Mouse (Mus musculus) heart, embryonic 13.5 days (tissue): ENCODE data around the gene Trio. TPM values are rescaled to one million over a fixed set of nuclear protein-coding genes. Genes with fewer than 3 reads are reported as not detected.

Source experiments
- ATAC-seq: fragments of 200-750 bp; cut with Nextera tagmentation; 2 replicates; pipeline ENCODE4 v1.8.0; 2017; ENCODE audit warnings: moderate TSS enrichment; ENCODE audit not compliant: insufficient number of reproducible peaks, low FRiP score, low TSS enrichment; ENCODE audit errors: extremely low read depth
- H3K27ac ChIP-seq: fragments of 300-500 bp; sonication (generic); replicated peaks from 2 replicates; pipeline ENCODE4 v1.5.1; 2015; ENCODE audit warnings: moderate library complexity, mild to moderate bottlenecking, inconsistent platforms
- H3K27me3 ChIP-seq: fragments of 300-500 bp; sonication (generic); replicated peaks from 2 replicates; pipeline ENCODE4 v1.6.1; 2015; ENCODE audit warnings: mild to moderate bottlenecking, inconsistent platforms
- H3K36me3 ChIP-seq: fragments of 300-500 bp; sonication (generic); 2 replicates; pipeline ENCODE4 v1.6.1; 2015; ENCODE audit warnings: mild to moderate bottlenecking, inconsistent platforms
- H3K4me1 ChIP-seq: fragments of 300-500 bp; sonication (generic); 2 replicates; pipeline ENCODE4 v1.6.1; 2015; ENCODE audit warnings: inconsistent platforms
- H3K4me2 ChIP-seq: fragments of 300-500 bp; sonication (generic); 2 replicates; pipeline ENCODE4 v1.6.1; 2015; ENCODE audit warnings: inconsistent platforms, mild to moderate bottlenecking, moderate library complexity
- H3K4me3 ChIP-seq: fragments of 300-500 bp; sonication (generic); 2 replicates; pipeline ENCODE4 v1.5.1; 2015; ENCODE audit warnings: moderate library complexity, mild to moderate bottlenecking, inconsistent platforms
- H3K9ac ChIP-seq: fragments of 300-500 bp; sonication (generic); 2 replicates; pipeline ENCODE4 v1.6.1; 2015; ENCODE audit warnings: inconsistent platforms, mild to moderate bottlenecking, moderate library complexity
- H3K9me3 ChIP-seq: fragments of 300-500 bp; sonication (generic); 2 replicates; pipeline ENCODE4 v1.6.1; 2016; ENCODE audit warnings: inconsistent platforms
- WGBS: fragments of 180-500 bp; shearing (Covaris S2); methylation state at CpG from one replicate; pipeline ENCODE4 v1.1.7; 2015; ENCODE audit warnings: mixed read lengths; 5-methylcytosine and 5-hydroxymethylcytosine counted together
- polyA plus RNA-seq: library from polyadenylated mRNA; unstranded; fragments of >200 nt; fragmentation: Nextera tagmentation; extraction: Ambion mirVana; gene quantifications from 2 replicates; pipeline ENCODE4 v1.2.1, GENCODE M21; 2015

The Trio gene
- polyA plus RNA-seq, 1 experiment from 2014 or later, result 17.5 TPM

DNA sequence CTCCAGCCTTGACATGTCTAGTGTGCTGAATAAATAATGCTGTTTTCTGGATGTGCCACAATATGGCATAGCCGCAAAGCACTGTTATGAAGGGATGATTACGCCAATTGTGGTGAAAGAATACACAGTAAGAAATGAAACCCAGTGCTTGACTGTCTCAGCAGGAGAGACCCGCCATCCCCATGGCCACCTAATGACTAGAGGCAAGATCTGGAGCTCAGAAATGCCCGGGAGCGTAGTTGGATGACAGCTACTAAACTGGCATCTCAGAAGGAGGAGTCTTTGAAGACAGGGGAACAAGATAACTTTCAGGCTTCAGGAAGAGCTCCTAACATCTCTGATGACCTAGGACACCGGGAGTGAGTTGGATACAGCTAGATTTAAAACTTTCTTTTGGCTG lies 12.0 kb upstream of the Trio start:
- Histone ChIP-seq H3K36me3 (no peaks in the 10 kb centered on the region), H3K4me3 (no peak overlapping the region), H3K4me2 (no peak overlapping the region), H3K9me3 (no peaks in the 10 kb centered on the region), H3K9ac (no peak overlapping the region), H3K27ac (no peak overlapping the region), H3K4me1 (no peaks in the 10 kb centered on the region), H3K27me3 (peaks cover 26% of the 10 kb centered on the region)
- no peak for ATAC-seq
- 81% methylated on average over 6 of the region's 6 CpGs for WGBS

DNA sequence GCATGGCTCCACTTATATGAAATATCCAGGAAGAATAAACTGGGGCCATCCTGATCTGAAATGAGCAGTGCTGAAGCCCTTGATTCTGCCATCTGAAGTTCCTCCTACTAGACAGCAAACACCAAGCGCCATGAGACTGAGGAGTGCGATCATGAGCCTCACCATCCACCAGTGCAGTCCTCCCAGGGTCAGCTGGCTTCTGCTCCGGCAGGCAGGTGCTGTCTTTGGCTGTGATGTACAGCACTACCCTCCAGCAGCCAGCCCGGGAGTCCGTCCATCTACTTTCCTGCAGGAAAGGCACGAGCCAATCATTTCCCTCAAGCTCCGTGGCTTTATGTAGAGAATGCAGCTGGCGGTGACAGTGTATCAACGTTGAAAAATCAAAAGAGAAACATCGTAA lies 10.0 kb upstream of the Trio start:
- Histone ChIP-seq H3K36me3 (no peaks in the 10 kb centered on the region), H3K4me1 (no peaks in the 10 kb centered on the region), H3K4me2 (no peak overlapping the region), H3K27ac (no peak overlapping the region), H3K4me3 (no peak overlapping the region), H3K9ac (no peak overlapping the region), H3K27me3 (peaks cover 11% of the 10 kb centered on the region), H3K9me3 (no peaks in the 10 kb centered on the region)
- ATAC-seq, result no peak
- WGBS, result 73% methylated on average over 10 of the region's 10 CpGs

DNA sequence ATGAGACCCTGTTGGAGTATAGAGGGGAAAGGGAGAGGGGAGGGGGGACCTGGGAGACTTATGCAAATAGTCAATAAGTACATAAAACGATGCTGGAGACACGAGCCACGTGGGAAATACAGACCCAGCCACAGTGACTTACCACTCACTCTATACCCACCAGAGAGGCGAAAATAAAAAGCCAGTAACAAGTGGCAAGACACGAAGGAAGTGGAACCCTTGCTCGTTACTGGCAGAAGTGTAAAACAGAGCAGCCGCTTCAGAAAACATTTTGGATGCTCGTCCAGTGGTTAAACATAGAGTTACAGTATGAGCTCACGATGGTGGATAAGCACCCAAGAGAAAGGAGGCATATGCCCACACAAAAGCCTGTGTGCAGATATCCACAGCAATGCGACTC lies 9.0 kb upstream of the Trio start:
- Histone ChIP-seq H3K9me3 (no peaks in the 10 kb centered on the region), H3K36me3 (no peaks in the 10 kb centered on the region), H3K9ac (no peak overlapping the region), H3K27ac (no peak overlapping the region), H3K4me1 (no peaks in the 10 kb centered on the region), H3K4me2 (no peak overlapping the region), H3K27me3 (peaks cover 4% of the 10 kb centered on the region; the same call in 1 of the 2 replicates), H3K4me3 (no peak overlapping the region)
- 73% methylated on average over 10 of the region's 10 CpGs for WGBS
- ATAC-seq, result no peak

GRCm38 (mm10) chr15:28029371-28029770 lies 3.7 kb upstream of the Trio start:
- no peaks in the 10 kb centered on the region for H3K36me3 ChIP-seq
- WGBS, result 76% methylated on average over 7 of the region's 7 CpGs
- H3K9me3 ChIP-seq, result no peaks in the 10 kb centered on the region
- ATAC-seq, result no peak
- no peak overlapping the region for H3K4me2 ChIP-seq
- H3K9ac ChIP-seq, result no peak overlapping the region
- no peak overlapping the region for H3K27ac ChIP-seq
- no peak overlapping the region for H3K4me3 ChIP-seq
- H3K27me3 ChIP-seq, result no peaks in the 10 kb centered on the region
- peaks cover 6% of the 10 kb centered on the region for H3K4me1 ChIP-seq

GRCm38 (mm10) chr15:28028542-28028941 lies 2.9 kb upstream of the Trio start:
- H3K9ac ChIP-seq, result no peak overlapping the region
- no peak overlapping the region for H3K27ac ChIP-seq
- H3K4me3 ChIP-seq, result no peak overlapping the region
- peaks cover 11% of the 10 kb centered on the region for H3K4me1 ChIP-seq
- H3K9me3 ChIP-seq, result no peaks in the 10 kb centered on the region
- WGBS, result 85% methylated on average over 6 of the region's 6 CpGs
- no peak overlapping the region for H3K4me2 ChIP-seq
- no peaks in the 10 kb centered on the region for H3K36me3 ChIP-seq
- no peaks in the 10 kb centered on the region for H3K27me3 ChIP-seq
- ATAC-seq, result no peak

GRCm38 (mm10) chr15:28026167-28026481 lies 476 bp upstream of the Trio start:
- H3K27ac ChIP-seq, result peak overlapping the region; percentile 45; the same call in 1 of the 2 replicates
- H3K27me3 ChIP-seq, result no peaks in the 10 kb centered on the region
- 1% methylated on average over 18 of the region's 18 CpGs for WGBS
- no peak for ATAC-seq
- peak overlapping the region; percentile 98 for H3K4me3 ChIP-seq
- H3K9ac ChIP-seq, result peak overlapping the region; percentile 74
- no peaks in the 10 kb centered on the region for H3K9me3 ChIP-seq
- H3K4me1 ChIP-seq, result peaks cover 35% of the 10 kb centered on the region
- peak overlapping the region; percentile 82 for H3K4me2 ChIP-seq
- no peaks in the 10 kb centered on the region for H3K36me3 ChIP-seq

- Histone ChIP-seq H3K27me3 (no peaks in the 10 kb centered on the region), H3K4me1 (peaks cover 46% of the 10 kb centered on the region), H3K4me3 (peak overlapping the region; percentile 98), H3K9ac (peak overlapping the region; percentile 99), H3K4me2 (peak overlapping the region; percentile 82), H3K27ac (peak overlapping the region; percentile 99), H3K9me3 (no peaks in the 10 kb centered on the region), H3K36me3 (no peaks in the 10 kb centered on the region)
- WGBS, result under 1% methylated on average over 54 of the region's 54 CpGs
- no peak for ATAC-seq
These were observed 696 bp downstream of the Trio start for GRCm38 (mm10) chr15:28024965-28025338.

DNA sequence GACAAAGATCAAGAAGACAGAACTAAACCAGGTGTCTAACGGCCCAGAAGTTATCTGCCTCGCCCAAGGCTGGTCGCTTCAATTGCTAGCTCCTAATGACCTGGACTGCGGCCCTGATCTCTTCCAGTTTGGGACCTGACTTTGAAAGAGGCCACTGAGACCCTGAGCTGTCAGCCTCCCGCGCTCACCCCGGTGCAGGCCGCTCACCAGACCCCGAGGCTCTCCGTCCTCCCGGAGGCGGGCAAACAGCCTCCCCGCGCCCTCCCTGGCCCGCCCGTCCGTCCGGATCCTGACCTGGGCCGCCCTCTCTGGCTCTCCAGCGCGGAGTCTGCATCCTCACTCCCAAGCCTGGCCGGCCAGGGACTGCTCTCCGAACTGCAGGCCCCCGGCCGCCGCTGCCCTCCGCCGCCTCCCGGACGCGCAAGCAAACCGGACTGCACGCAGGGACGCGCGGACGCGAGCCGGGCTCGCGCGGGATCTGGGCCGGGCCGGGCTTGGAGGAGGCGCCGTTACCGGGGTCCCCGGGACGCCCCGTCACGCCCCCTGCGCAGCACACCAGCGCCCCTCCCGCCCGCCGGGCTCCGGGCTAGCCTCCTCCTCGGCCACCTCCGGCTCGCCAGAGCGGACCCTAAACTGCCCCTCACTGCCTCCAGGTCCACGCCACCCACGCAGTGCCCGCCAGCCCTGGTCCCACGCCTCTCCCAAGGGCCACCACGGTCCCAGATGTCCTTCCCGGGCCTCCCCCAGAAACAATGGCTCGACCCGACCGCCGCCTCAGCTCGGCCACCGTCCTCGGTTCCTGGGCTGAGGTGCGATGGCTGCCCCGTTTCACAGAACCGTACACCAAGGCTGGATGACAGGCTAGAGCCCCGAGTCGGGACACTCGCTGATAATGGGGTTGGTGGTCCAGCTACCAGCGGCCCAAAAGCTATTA lies 1.4 kb downstream of the Trio start:
- H3K36me3 ChIP-seq, result no peaks in the 10 kb centered on the region
- H3K9me3 ChIP-seq, result no peaks in the 10 kb centered on the region
- peaks cover 52% of the 10 kb centered on the region for H3K4me1 ChIP-seq
- peak overlapping the region; percentile 99 for H3K27ac ChIP-seq
- peak overlapping the region; percentile 98 for H3K4me3 ChIP-seq
- ATAC-seq, result 0 out of 2 replicates have a peak, but pooled peaks have one; percentile 21
- peak overlapping the region; percentile 99 for H3K9ac ChIP-seq
- no peaks in the 10 kb centered on the region for H3K27me3 ChIP-seq
- peak overlapping the region; percentile 82 for H3K4me2 ChIP-seq
- whole genome bisulfite sequencing, result under 1% methylated on average over 71 of the region's 81 CpGs

DNA sequence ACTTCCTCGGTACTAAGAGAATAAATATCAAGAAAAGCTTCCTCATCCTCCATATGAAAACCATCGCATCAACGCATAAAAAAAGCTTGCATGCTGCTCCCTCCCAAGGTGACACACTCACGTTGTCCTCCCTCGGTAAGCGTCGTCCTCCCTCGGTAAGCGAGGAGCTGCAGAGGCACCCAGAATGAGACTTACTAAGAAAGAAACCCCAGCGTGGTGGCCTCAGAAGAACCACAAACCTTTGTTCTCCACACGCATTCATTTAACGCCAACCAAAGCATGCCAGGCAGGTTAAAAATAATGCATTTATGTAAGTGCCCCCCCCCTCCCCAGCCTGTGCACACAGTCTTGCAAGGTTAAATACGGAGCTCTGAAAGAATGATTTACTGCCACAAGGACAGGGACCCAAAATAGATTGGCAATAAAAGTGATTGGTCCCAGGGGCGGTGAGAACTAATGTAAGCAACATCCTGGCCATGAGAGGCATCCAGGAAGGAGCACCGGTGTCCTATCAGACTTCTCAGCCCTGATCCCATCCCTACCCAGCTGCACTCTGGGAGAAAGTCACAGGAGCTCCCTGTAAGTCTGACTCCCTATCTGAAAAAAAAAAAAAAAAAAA lies 3.9 kb downstream of the Trio start:
- 9% methylated on average over 15 of the region's 15 CpGs for WGBS
- Histone ChIP-seq H3K27me3 (no peaks in the 10 kb centered on the region), H3K9me3 (no peaks in the 10 kb centered on the region), H3K4me3 (peak overlapping the region; percentile 23), H3K9ac (peak overlapping the region; percentile 45), H3K4me1 (peaks cover 63% of the 10 kb centered on the region), H3K36me3 (no peaks in the 10 kb centered on the region), H3K27ac (no peak overlapping the region), H3K4me2 (peak overlapping the region; percentile 59)
- no peak for ATAC-seq

DNA sequence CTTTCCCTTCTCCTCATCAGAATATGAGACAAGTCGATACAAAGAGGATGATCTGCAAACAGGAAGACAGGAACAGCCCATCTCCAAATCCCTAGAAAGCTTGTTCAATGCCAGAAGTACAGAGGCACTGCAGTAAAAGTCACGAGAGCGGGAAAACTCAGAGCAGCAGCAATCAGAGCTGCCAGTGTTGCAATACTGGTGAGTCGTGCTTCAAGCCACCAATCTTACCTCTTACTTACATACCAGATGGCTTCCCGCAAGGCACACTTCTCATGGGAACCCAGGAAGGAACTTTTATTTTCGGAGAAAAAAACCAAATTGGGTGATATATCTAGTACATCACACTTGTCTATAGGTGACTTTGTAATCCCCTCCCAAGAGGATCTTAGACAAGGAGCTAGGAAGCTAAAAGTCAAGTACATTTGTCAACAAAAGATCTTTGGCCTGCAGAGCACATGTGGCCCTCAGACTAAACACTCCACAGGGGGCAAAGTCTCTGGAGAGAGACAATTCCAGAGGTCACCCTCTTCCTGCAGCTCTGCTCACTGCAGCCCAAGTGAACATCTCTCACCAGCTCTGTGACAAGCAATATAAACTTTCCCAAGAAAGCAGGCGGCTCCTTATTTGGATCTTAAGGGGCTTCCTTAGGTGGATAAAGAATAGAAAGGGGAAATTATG lies 6.1 kb downstream of the Trio start:
- H3K4me3 ChIP-seq, result no peak overlapping the region
- H3K4me2 ChIP-seq, result no peak overlapping the region
- no peaks in the 10 kb centered on the region for H3K27me3 ChIP-seq
- WGBS, result 66% methylated on average over 7 of the region's 7 CpGs
- H3K36me3 ChIP-seq, result no peaks in the 10 kb centered on the region
- H3K9me3 ChIP-seq, result no peaks in the 10 kb centered on the region
- H3K27ac ChIP-seq, result no peak overlapping the region
- H3K4me1 ChIP-seq, result peaks cover 58% of the 10 kb centered on the region
- no peak for ATAC-seq
- no peak overlapping the region for H3K9ac ChIP-seq

GRCm38 (mm10) chr15:28007516-28007915 lies 18.1 kb downstream of the Trio start:
- H3K9ac ChIP-seq, result no peak overlapping the region
- no peak for ATAC-seq
- H3K4me1 ChIP-seq, result peaks cover 66% of the 10 kb centered on the region
- no peak overlapping the region for H3K4me2 ChIP-seq
- no peaks in the 10 kb centered on the region for H3K9me3 ChIP-seq
- H3K4me3 ChIP-seq, result no peak overlapping the region
- no peaks in the 10 kb centered on the region for H3K27me3 ChIP-seq
- H3K36me3 ChIP-seq, result 0 out of 2 replicates have a peak, but pooled peaks cover 3% of the 10 kb centered on the region
- 64% methylated on average over 3 of the region's 3 CpGs for WGBS
- H3K27ac ChIP-seq, result no peak overlapping the region
